Mouse (Mus musculus) lung, adult 2 months (tissue): ENCODE data around the gene Mad1l1.

Source experiments
- CTCF ChIP-seq: fragments of 200-500 bp; IDR thresholded peaks from 2 replicates; pipeline ENCODE4 v1.5.1; 2011; ENCODE audit warnings: mild to moderate bottlenecking, low read length, control low read depth; ENCODE audit not compliant: insufficient read depth
- POLR2A ChIP-seq: fragments of 200-500 bp; IDR thresholded peaks from 2 replicates; pipeline ENCODE4 v1.6.1; 2011; ENCODE audit warnings: low read depth, mild to moderate bottlenecking, control low read depth, low read length, borderline replicate concordance; ENCODE audit errors: extremely low read depth

DNA sequence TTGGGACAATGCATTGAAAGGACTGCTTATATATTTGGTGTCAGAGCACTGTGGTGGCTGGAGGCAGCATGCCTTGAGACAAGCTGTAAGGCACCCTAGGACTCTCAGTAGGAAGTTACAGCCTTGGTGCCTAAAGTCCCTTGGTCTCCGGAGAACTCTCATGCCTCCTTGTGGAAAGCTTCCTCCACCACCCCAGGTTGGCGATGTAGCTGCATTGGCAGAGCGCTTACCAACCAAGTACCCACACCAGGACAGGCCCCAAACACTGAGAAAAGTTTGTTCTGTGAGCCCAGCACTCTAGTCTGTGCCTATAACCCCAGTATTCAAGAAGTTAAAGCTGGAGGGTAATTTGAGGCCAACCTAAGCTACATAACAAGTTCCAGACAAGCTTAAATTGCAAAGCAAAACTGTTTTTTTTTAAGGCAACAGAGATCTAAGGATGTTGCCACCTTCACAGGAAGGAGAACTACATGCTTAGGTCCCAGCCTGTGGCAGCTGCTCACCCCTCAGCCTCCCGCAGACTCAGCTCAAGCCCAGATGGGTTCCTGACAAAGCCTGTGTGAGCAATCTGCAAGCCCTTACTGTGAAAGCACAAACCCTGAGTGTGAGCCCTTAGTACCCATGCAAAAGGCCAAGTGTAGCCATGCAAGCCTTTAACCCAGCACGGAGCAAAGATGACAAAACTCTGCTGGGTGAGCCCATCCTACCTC is 50.2 kb downstream of the Mad1l1 start:
- TF ChIP-seq POLR2A (no peak), CTCF (peak; percentile 12; the same call in 1 of the 2 replicates)
